Mouse (Mus musculus) heart, postnatal 0 days (tissue): ENCODE data around the gene Tmed1.

Source experiments
- CTCF ChIP-seq: IDR thresholded peaks from 2 replicates; pipeline ENCODE4 v1.5.1; 2016; ENCODE audit warnings: antibody characterized with exemption, control low read depth, low read depth
- EP300 ChIP-seq: IDR thresholded peaks from 2 replicates; pipeline ENCODE4 v1.6.1; 2016; ENCODE audit warnings: antibody characterized with exemption, low read depth

GRCm38 (mm10) chr9:21537009-21537408 lies 27.0 kb upstream of the Tmed1 start:
- TF ChIP-seq EP300 (no peak), CTCF (no peak)
